Mouse (Mus musculus) liver, postnatal 0 days (tissue): Measurements from ENCODE around the gene Itga10. TPM values are rescaled to one million over a fixed set of nuclear protein-coding genes. Genes with fewer than 3 reads are reported as not detected.
A peak's percentile ranks its signal among the peaks of the same experiment; 100 is the strongest.
"Not testable (repeated sequence)": the region's sequence is repeated elsewhere in the genome, so short reads cannot be mapped to it uniquely, and the experiment has no call there.

Source experiments
- ATAC-seq: fragments of 200-750 bp; cut with Nextera tagmentation; 2 replicates; pipeline ENCODE4 v1.8.0; 2017; ENCODE audit warnings: mild to moderate bottlenecking, moderate library complexity
- DNase-seq: peaks from one replicate; pipeline ENCODE4 v3.0.0-alpha.2; 2016
- H3K27ac ChIP-seq: fragments of 300-500 bp; sonication (generic); 2 replicates; pipeline ENCODE4 v1.5.1; 2014; ENCODE audit warnings: antibody characterized with exemption, moderate library complexity, mild to moderate bottlenecking, low read depth
- H3K27me3 ChIP-seq: fragments of 300-500 bp; sonication (generic); 2 replicates; pipeline ENCODE4 v1.6.1; 2014; ENCODE audit warnings: low read length, control low read depth, mixed read lengths; ENCODE audit not compliant: insufficient read depth
- H3K36me3 ChIP-seq: fragments of 300-500 bp; sonication (generic); replicated peaks from 2 replicates; pipeline ENCODE4 v1.6.1; 2014; ENCODE audit warnings: mild to moderate bottlenecking, control low read depth, low read length, moderate library complexity, mixed read lengths; ENCODE audit not compliant: insufficient read depth
- H3K4me1 ChIP-seq: fragments of 300-500 bp; sonication (generic); 2 replicates; pipeline ENCODE4 v1.6.1; 2014; ENCODE audit warnings: antibody characterized with exemption, mild to moderate bottlenecking, control low read depth; ENCODE audit not compliant: insufficient read depth
- H3K4me2 ChIP-seq: fragments of 300-500 bp; sonication (generic); 2 replicates; pipeline ENCODE4 v1.6.1; 2014; ENCODE audit warnings: low read depth, mild to moderate bottlenecking, low read length, moderate library complexity, mixed read lengths
- H3K4me3 ChIP-seq: fragments of 300-500 bp; sonication (generic); 2 replicates; pipeline ENCODE4 v1.5.1; 2014; ENCODE audit warnings: low read depth, low read length
- H3K9ac ChIP-seq: fragments of 300-500 bp; sonication (generic); replicated peaks from 2 replicates; pipeline ENCODE4 v1.6.1; 2014; ENCODE audit warnings: mild to moderate bottlenecking, moderate library complexity
- H3K9me3 ChIP-seq: fragments of 300-500 bp; sonication (generic); 2 replicates; pipeline ENCODE4 v1.6.1; 2016; ENCODE audit warnings: mild to moderate bottlenecking, control low read depth, low read length, mixed read lengths
- CTCF ChIP-seq: sonication (generic); IDR thresholded peaks from 2 replicates; pipeline ENCODE4 v1.5.1; 2016; ENCODE audit warnings: antibody characterized with exemption, low read depth
- EP300 ChIP-seq: IDR thresholded peaks from 2 replicates; pipeline ENCODE4 v1.6.1; 2016; ENCODE audit warnings: antibody characterized with exemption, low read depth, mild to moderate bottlenecking
- WGBS: fragments of 180-500 bp; shearing (Covaris S2); extraction: QIAGEN DNeasy Blood & Tissue Kit; methylation state at CpG from one replicate; pipeline ENCODE4 v1.1.7; 2014; ENCODE audit not compliant: insufficient replicate concordance; 5-methylcytosine and 5-hydroxymethylcytosine counted together
- polyA plus RNA-seq: library from polyadenylated mRNA; unstranded; fragments of >200 nt; fragmentation: Nextera tagmentation; extraction: Ambion mirVana; gene quantifications from 2 replicates; pipeline ENCODE4 v1.2.1, GENCODE M21; 2015

Itga10 gene
- polyA plus RNA-seq, 1 experiment from 2014 or later: 0.05 TPM

- Histone ChIP-seq H3K27ac (no peak overlapping the region), H3K27me3 (peaks cover 32% of the 10 kb centered on the region), H3K4me3 (no peak overlapping the region), H3K4me1 (peaks cover 1% of the 10 kb centered on the region; the same call in 1 of the 2 replicates), H3K4me2 (no peak overlapping the region), H3K36me3 (no peaks in the 10 kb centered on the region), H3K9ac (no peak overlapping the region), H3K9me3 (no peaks in the 10 kb centered on the region)
- 67% methylated on average over 5 of the region's 5 CpGs for WGBS
- ATAC-seq (no peak), DNase-seq (no peak)
- no peak for TF ChIP-seq EP300
- TF ChIP-seq CTCF: no peak
Measured at GRCm38 (mm10) chr3:96603311-96603710, 42.1 kb upstream of the Itga10 start.

GRCm38 (mm10) chr3:96606007-96606406 lies 39.4 kb upstream of the Itga10 start:
- not testable (repeated sequence) for H3K4me1 ChIP-seq, ATAC-seq, DNase-seq, H3K9ac ChIP-seq, H3K27ac ChIP-seq, H3K9me3 ChIP-seq, H3K4me2 ChIP-seq, H3K27me3 ChIP-seq, H3K36me3 ChIP-seq, H3K4me3 ChIP-seq
- 73% methylated on average over 3 of the region's 4 CpGs for WGBS

GRCm38 (mm10) chr3:96606618-96607017 lies 38.8 kb upstream of the Itga10 start:
- WGBS: 78% methylated on average over 4 of the region's 4 CpGs
- Histone ChIP-seq H3K4me2 (no peak overlapping the region), H3K4me1 (no peaks in the 10 kb centered on the region), H3K9me3 (no peaks in the 10 kb centered on the region), H3K36me3 (no peaks in the 10 kb centered on the region), H3K27ac (no peak overlapping the region), H3K27me3 (peaks cover 3% of the 10 kb centered on the region), H3K4me3 (no peak overlapping the region), H3K9ac (no peak overlapping the region)
- ATAC-seq (no peak), DNase-seq (no peak)
- TF ChIP-seq EP300 (no peak), CTCF (no peak)

- no peak overlapping the region for H3K27ac ChIP-seq
- H3K9me3 ChIP-seq: no peaks in the 10 kb centered on the region
- H3K36me3 ChIP-seq: 0 out of 2 replicates have a peak, but pooled peaks cover 6% of the 10 kb centered on the region
- WGBS: 81% methylated on average over 3 of the region's 3 CpGs
- no peak overlapping the region for H3K4me2 ChIP-seq
- TF ChIP-seq EP300 (no peak), CTCF (no peak)
- no peaks in the 10 kb centered on the region for H3K27me3 ChIP-seq
- no peaks in the 10 kb centered on the region for H3K4me1 ChIP-seq
- ATAC-seq (no peak), DNase-seq (no peak)
- no peak overlapping the region for H3K9ac ChIP-seq
- no peak overlapping the region for H3K4me3 ChIP-seq
Measured at GRCm38 (mm10) chr3:96617941-96618340, 27.4 kb upstream of the Itga10 start.

DNA sequence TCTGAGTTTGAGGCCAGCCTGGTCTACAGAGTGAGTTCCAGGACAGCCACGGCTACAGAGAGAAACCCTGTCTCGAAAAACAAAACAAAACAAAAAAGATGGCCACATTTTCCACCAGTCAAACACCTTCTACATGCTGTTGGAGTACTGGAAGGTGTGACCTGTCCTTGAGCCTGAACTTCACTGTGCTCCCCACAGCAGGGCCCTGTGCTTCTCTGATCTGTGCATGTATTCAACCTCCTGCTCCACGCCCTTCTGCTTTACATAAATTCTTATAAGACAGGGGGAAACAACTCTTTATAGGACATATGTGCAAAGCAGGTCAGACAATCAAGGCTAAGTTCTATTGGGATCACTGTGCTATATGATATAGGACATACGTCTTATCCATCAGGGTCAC lies 22.2 kb upstream of the Itga10 start:
- H3K4me3 ChIP-seq: no peak overlapping the region
- no peak overlapping the region for H3K9ac ChIP-seq
- H3K4me2 ChIP-seq: no peak overlapping the region
- no peaks in the 10 kb centered on the region for H3K27me3 ChIP-seq
- ATAC-seq (no peak), DNase-seq (no peak)
- H3K9me3 ChIP-seq: no peaks in the 10 kb centered on the region
- no peaks in the 10 kb centered on the region for H3K4me1 ChIP-seq
- TF ChIP-seq CTCF (no peak), EP300 (no peak)
- WGBS: 83% methylated on average over 4 of the region's 4 CpGs
- no peak overlapping the region for H3K27ac ChIP-seq
- H3K36me3 ChIP-seq: peaks cover 17% of the 10 kb centered on the region; the same call in 1 of the 2 replicates

DNA sequence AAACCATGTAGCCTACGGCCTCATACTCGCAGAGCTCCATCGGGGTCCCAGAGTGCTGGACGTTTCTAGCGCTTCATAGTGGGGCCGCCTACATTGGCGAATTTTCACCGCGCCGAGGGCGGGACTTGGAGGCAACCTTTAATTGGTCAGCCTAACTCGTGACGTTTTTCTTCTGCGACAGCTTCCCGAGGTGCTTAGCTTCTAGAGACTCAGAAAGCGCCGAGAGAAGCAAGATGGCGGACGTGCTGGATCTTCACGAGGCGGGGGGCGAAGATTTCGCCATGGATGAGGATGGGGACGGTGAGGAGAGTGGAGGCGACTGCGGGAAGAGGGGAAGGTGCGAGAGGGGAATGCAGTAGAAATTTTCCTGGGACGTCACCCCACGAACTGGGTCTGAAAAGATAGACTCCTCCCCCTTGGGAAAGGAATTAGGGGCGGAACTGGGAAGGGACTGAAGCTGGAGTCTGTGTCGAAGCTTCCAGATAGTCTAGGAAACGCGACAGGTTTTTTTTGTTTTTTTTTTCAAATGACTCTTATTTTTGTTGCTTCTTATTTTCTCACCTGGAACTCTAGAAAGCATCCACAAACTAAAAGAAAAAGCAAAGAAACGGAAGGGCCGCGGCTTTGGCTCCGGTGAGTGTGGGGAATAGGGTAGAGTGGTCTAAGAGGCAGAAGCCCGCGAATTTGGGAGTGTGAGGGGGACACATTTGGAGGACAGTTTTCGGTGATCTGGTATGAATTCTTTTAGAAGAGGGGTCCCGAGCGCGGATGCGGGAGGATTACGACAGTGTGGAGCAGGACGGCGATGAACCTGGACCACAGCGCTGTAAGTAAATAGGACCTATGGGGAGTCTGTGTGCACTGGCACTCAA lies 15.4 kb upstream of the Itga10 start, which contains the start of gene Rbm8a:
Gene Rbm8a, plus strand, starts transcription at position 205 of the 872 bp plus-strand sequence.
- TF ChIP-seq EP300 (peak; percentile 60; the same call in 1 of the 2 replicates), CTCF (no peak)
- H3K27me3 ChIP-seq: no peaks in the 10 kb centered on the region
- H3K4me3 ChIP-seq: peak within 1 kb of the TSS; percentile 85
- 1% methylated on average over 48 of the region's 48 CpGs for WGBS
- H3K36me3 ChIP-seq: peaks cover 21% of the 10 kb centered on the region
- peak; percentile 98 for ATAC-seq
- H3K4me1 ChIP-seq: peaks cover 14% of the 10 kb centered on the region
- H3K27ac ChIP-seq: peak within 1 kb of the TSS; percentile 71
- H3K4me2 ChIP-seq: peak within 1 kb of the TSS; percentile 86
- peak; percentile 95 for DNase-seq
- peak within 1 kb of the TSS; percentile 79 for H3K9ac ChIP-seq
- no peaks in the 10 kb centered on the region for H3K9me3 ChIP-seq
